Mouse (Mus musculus) hindbrain, embryonic 10.5 days (tissue): ENCODE results near the gene Cox8b. TPM values are rescaled to one million over a fixed set of nuclear protein-coding genes. Genes with fewer than 3 reads are reported as not detected.

Experiments used
- DNase-seq: peaks from one replicate; pipeline ENCODE4 v3.0.0-alpha.2; 2017; ENCODE audit warnings: low spot score
- H3K27ac ChIP-seq: fragments of 300-500 bp; sonication (generic); 2 replicates; pipeline ENCODE4 v1.5.1; 2016; ENCODE audit warnings: mild to moderate bottlenecking, moderate library complexity
- H3K27me3 ChIP-seq: fragments of 300-500 bp; sonication (generic); 2 replicates; pipeline ENCODE4 v1.6.1; 2016; ENCODE audit warnings: mild to moderate bottlenecking; ENCODE audit not compliant: poor library complexity, insufficient read depth, severe bottlenecking
- H3K36me3 ChIP-seq: fragments of 300-500 bp; sonication (generic); 2 replicates; pipeline ENCODE4 v1.6.1; 2016; ENCODE audit warnings: mild to moderate bottlenecking, moderate library complexity
- H3K4me1 ChIP-seq: fragments of 300-500 bp; sonication (generic); replicated peaks from 2 replicates; pipeline ENCODE4 v1.6.1; 2016; ENCODE audit warnings: mild to moderate bottlenecking
- H3K4me3 ChIP-seq: fragments of 300-500 bp; sonication (generic); 2 replicates; pipeline ENCODE4 v1.5.1; 2016; ENCODE audit warnings: mild to moderate bottlenecking, moderate library complexity
- H3K9me3 ChIP-seq: fragments of 300-500 bp; sonication (generic); 2 replicates; pipeline ENCODE4 v1.6.1; 2016; ENCODE audit warnings: mild to moderate bottlenecking, moderate library complexity
- WGBS: fragments of 180-500 bp; shearing (Covaris S2); methylation state at CpG from one replicate; pipeline ENCODE4 v1.1.7; 2016; 5-methylcytosine and 5-hydroxymethylcytosine counted together
- polyA plus RNA-seq: library from polyadenylated mRNA; unstranded; fragments of >200 nt; fragmentation: Nextera tagmentation; extraction: Ambion mirVana; gene quantifications from 2 replicates; pipeline ENCODE4 v1.2.1, GENCODE M21; 2016

Gene Cox8b
- polyA plus RNA-seq, result not detected in 2 replicates

- Histone ChIP-seq H3K27me3 (no peaks in the 10 kb centered on the region), H3K4me3 (no peak within 1 kb of the TSS), H3K27ac (no peak within 1 kb of the TSS), H3K36me3 (peaks cover 50% of the 10 kb centered on the region), H3K4me1 (peaks cover 11% of the 10 kb centered on the region; the same call in 1 of the 2 replicates), H3K9me3 (no peaks in the 10 kb centered on the region)
- no peak for DNase-seq
- WGBS, result 83% methylated on average over 10 of the region's 10 CpGs
These were observed at the start of gene Cox8b for GRCm38 (mm10) chr7:140900220-140900619. Gene Cox8b (minus strand): TSS chr7:140900446.

- Histone ChIP-seq H3K27me3 (no peaks in the 10 kb centered on the region), H3K9me3 (no peaks in the 10 kb centered on the region), H3K4me3 (no peak overlapping the region), H3K27ac (no peak overlapping the region), H3K4me1 (peaks cover 44% of the 10 kb centered on the region), H3K36me3 (peaks cover 62% of the 10 kb centered on the region)
- DNase-seq, result no peak
- WGBS, result 90% methylated on average over 6 of the region's 6 CpGs
These were observed 49.0 kb upstream of the Cox8b start for GRCm38 (mm10) chr7:140949255-140949654.

- Histone ChIP-seq H3K4me3 (no peak overlapping the region), H3K27me3 (no peaks in the 10 kb centered on the region), H3K27ac (no peak overlapping the region), H3K36me3 (peaks cover 62% of the 10 kb centered on the region), H3K9me3 (no peaks in the 10 kb centered on the region), H3K4me1 (peaks cover 39% of the 10 kb centered on the region)
- no peak for DNase-seq
- WGBS, result 90% methylated on average over 8 of the region's 8 CpGs
These were observed 47.9 kb upstream of the Cox8b start for GRCm38 (mm10) chr7:140948161-140948560.

- H3K36me3 ChIP-seq, result peaks cover 56% of the 10 kb centered on the region
These were observed 46.7 kb upstream of the Cox8b start for GRCm38 (mm10) chr7:140946980-140947379.

GRCm38 (mm10) chr7:140946311-140946710 is 46.1 kb upstream of the Cox8b start:
- H3K36me3 ChIP-seq, result peaks cover 56% of the 10 kb centered on the region
- no peak overlapping the region for H3K4me3 ChIP-seq
- 92% methylated on average over 10 of the region's 10 CpGs for WGBS

More at GRCm38 (mm10) chr7:140946980-140947379, 46.7 kb upstream of the Cox8b start:
- Histone ChIP-seq H3K9me3 (no peaks in the 10 kb centered on the region), H3K27ac (no peak overlapping the region), H3K4me3 (no peak overlapping the region), H3K4me1 (peaks cover 40% of the 10 kb centered on the region), H3K27me3 (no peaks in the 10 kb centered on the region)
- whole genome bisulfite sequencing, result 71% methylated on average over 7 of the region's 7 CpGs
- DNase-seq, result no peak

GRCm38 (mm10) chr7:140945247-140945646 is 45.0 kb upstream of the Cox8b start:
- no peaks in the 10 kb centered on the region for H3K27me3 ChIP-seq
- no peak overlapping the region for H3K4me3 ChIP-seq
- H3K36me3 ChIP-seq, result peaks cover 56% of the 10 kb centered on the region
- no peak for DNase-seq
- H3K9me3 ChIP-seq, result no peaks in the 10 kb centered on the region
- WGBS, result 90% methylated on average over 5 of the region's 5 CpGs
- no peak overlapping the region for H3K27ac ChIP-seq
- H3K4me1 ChIP-seq, result peaks cover 28% of the 10 kb centered on the region

More at GRCm38 (mm10) chr7:140946311-140946710, 46.1 kb upstream of the Cox8b start:
- DNase-seq, result no peak
- Histone ChIP-seq H3K4me1 (peaks cover 39% of the 10 kb centered on the region), H3K27ac (no peak overlapping the region), H3K27me3 (no peaks in the 10 kb centered on the region), H3K9me3 (no peaks in the 10 kb centered on the region)

GRCm38 (mm10) chr7:140944236-140944635 is 44.0 kb upstream of the Cox8b start:
- peaks cover 29% of the 10 kb centered on the region for H3K4me1 ChIP-seq
- no peak overlapping the region for H3K4me3 ChIP-seq
- no peak overlapping the region for H3K27ac ChIP-seq
- WGBS, result 89% methylated on average over 7 of the region's 7 CpGs
- H3K9me3 ChIP-seq, result no peaks in the 10 kb centered on the region
- DNase-seq, result no peak
- H3K27me3 ChIP-seq, result no peaks in the 10 kb centered on the region
- H3K36me3 ChIP-seq, result peaks cover 46% of the 10 kb centered on the region

GRCm38 (mm10) chr7:140943356-140943755 is 43.1 kb upstream of the Cox8b start:
- 0 out of 2 replicates have a peak overlapping the region, but pooled peaks have one; percentile 35 for H3K27ac ChIP-seq
- H3K4me1 ChIP-seq, result peaks cover 29% of the 10 kb centered on the region
- DNase-seq, result no peak
- 92% methylated on average over 4 of the region's 4 CpGs for WGBS
- H3K4me3 ChIP-seq, result no peak overlapping the region
- no peaks in the 10 kb centered on the region for H3K9me3 ChIP-seq
- H3K36me3 ChIP-seq, result peaks cover 37% of the 10 kb centered on the region
- no peaks in the 10 kb centered on the region for H3K27me3 ChIP-seq

- Histone ChIP-seq H3K27ac (peak overlapping the region; percentile 35; the same call in 1 of the 2 replicates), H3K27me3 (no peaks in the 10 kb centered on the region), H3K4me1 (peaks cover 29% of the 10 kb centered on the region), H3K9me3 (no peaks in the 10 kb centered on the region), H3K36me3 (peaks cover 31% of the 10 kb centered on the region), H3K4me3 (no peak overlapping the region)
- no peak for DNase-seq
- 93% methylated on average over 10 of the region's 10 CpGs for WGBS
These were observed 42.6 kb upstream of the Cox8b start for GRCm38 (mm10) chr7:140942811-140943210.

- Histone ChIP-seq H3K9me3 (no peaks in the 10 kb centered on the region), H3K27me3 (no peaks in the 10 kb centered on the region), H3K27ac (peak overlapping the region; percentile 93), H3K4me3 (peak overlapping the region; percentile 65), H3K4me1 (peaks cover 29% of the 10 kb centered on the region), H3K36me3 (peaks cover 27% of the 10 kb centered on the region)
- 66% methylated on average over 9 of the region's 9 CpGs for WGBS
- no peak for DNase-seq
These were observed 42.1 kb upstream of the Cox8b start for GRCm38 (mm10) chr7:140942341-140942740.

GRCm38 (mm10) chr7:140941222-140942051 is 41.2 kb upstream of the Cox8b start, which contains the start of gene Pgghg:
Gene Pgghg (plus strand): TSS chr7:140941391.
- Histone ChIP-seq H3K27ac (peak within 1 kb of the TSS; percentile 93), H3K9me3 (no peaks in the 10 kb centered on the region), H3K36me3 (peaks cover 18% of the 10 kb centered on the region), H3K4me1 (peaks cover 29% of the 10 kb centered on the region), H3K4me3 (peak within 1 kb of the TSS; percentile 65), H3K27me3 (no peaks in the 10 kb centered on the region)
- DNase-seq, result peak; percentile 89
- WGBS, result 4% methylated on average over 33 of the region's 33 CpGs

- peaks cover 29% of the 10 kb centered on the region for H3K4me1 ChIP-seq
- 10% methylated on average over 8 of the region's 8 CpGs for WGBS
- H3K27me3 ChIP-seq, result no peaks in the 10 kb centered on the region
- DNase-seq, result peak; percentile 50
- no peak overlapping the region for H3K4me3 ChIP-seq
- peak overlapping the region; percentile 50 for H3K27ac ChIP-seq
- H3K36me3 ChIP-seq, result peaks cover 2% of the 10 kb centered on the region; the same call in 1 of the 2 replicates
- no peaks in the 10 kb centered on the region for H3K9me3 ChIP-seq
These were observed 39.5 kb upstream of the Cox8b start for GRCm38 (mm10) chr7:140939669-140940171.

- Histone ChIP-seq H3K4me1 (peaks cover 29% of the 10 kb centered on the region), H3K27ac (no peak overlapping the region), H3K4me3 (no peak overlapping the region), H3K27me3 (no peaks in the 10 kb centered on the region), H3K36me3 (no peaks in the 10 kb centered on the region), H3K9me3 (no peaks in the 10 kb centered on the region)
- WGBS, result 18% methylated on average over 2 of the region's 2 CpGs
- no peak for DNase-seq
These were observed 38.6 kb upstream of the Cox8b start for GRCm38 (mm10) chr7:140938896-140939295.
